Mouse (Mus musculus) hindbrain, postnatal 0 days (tissue): Measurements from ENCODE around the gene Ociad2. TPM values are rescaled to one million over a fixed set of nuclear protein-coding genes. Genes with fewer than 3 reads are reported as not detected.

Source experiments
- ATAC-seq: fragments of 200-750 bp; cut with Nextera tagmentation; 2 replicates; pipeline ENCODE4 v1.8.0; 2017; ENCODE audit warnings: mild to moderate bottlenecking, moderate TSS enrichment, moderate library complexity
- DNase-seq: peaks from one replicate; pipeline ENCODE4 v3.0.0-alpha.2; 2015; ENCODE audit warnings: low spot score
- H3K27ac ChIP-seq: fragments of 300-500 bp; sonication (generic); 2 replicates; pipeline ENCODE4 v1.5.1; 2014; ENCODE audit warnings: mild to moderate bottlenecking
- H3K27me3 ChIP-seq: fragments of 300-500 bp; sonication (generic); 2 replicates; pipeline ENCODE4 v1.6.1; 2014; ENCODE audit warnings: low read length, mixed read lengths; ENCODE audit not compliant: insufficient read depth
- H3K36me3 ChIP-seq: fragments of 300-500 bp; sonication (generic); 2 replicates; pipeline ENCODE4 v1.6.1; 2014; ENCODE audit warnings: low read length, mixed read lengths; ENCODE audit not compliant: insufficient read depth
- H3K4me1 ChIP-seq: fragments of 300-500 bp; sonication (generic); 2 replicates; pipeline ENCODE4 v1.6.1; 2014; ENCODE audit warnings: antibody characterized with exemption, low read length, mixed read lengths; ENCODE audit not compliant: insufficient read depth
- H3K4me2 ChIP-seq: fragments of 300-500 bp; sonication (generic); 2 replicates; pipeline ENCODE4 v1.6.1; 2014; ENCODE audit warnings: low read depth, mild to moderate bottlenecking, low read length, moderate library complexity, mixed read lengths
- H3K4me3 ChIP-seq: fragments of 300-500 bp; sonication (generic); 2 replicates; pipeline ENCODE4 v1.5.1; 2014; ENCODE audit warnings: low read length
- H3K9ac ChIP-seq: fragments of 300-500 bp; sonication (generic); replicated peaks from 2 replicates; pipeline ENCODE4 v1.6.1; 2014; ENCODE audit warnings: mild to moderate bottlenecking, low read length, moderate library complexity, mixed read lengths
- H3K9me3 ChIP-seq: fragments of 300-500 bp; sonication (generic); 2 replicates; pipeline ENCODE4 v1.6.1; 2016; ENCODE audit warnings: low read length, mixed read lengths
- CTCF ChIP-seq: IDR thresholded peaks from 2 replicates; pipeline ENCODE4 v1.5.1; 2016; ENCODE audit warnings: antibody characterized with exemption, control low read depth, low read depth
- WGBS: fragments of 180-500 bp; shearing (Covaris S2); extraction: QIAGEN DNeasy Blood & Tissue Kit; methylation state at CpG from one replicate; pipeline ENCODE4 v1.1.7; 2014; 5-methylcytosine and 5-hydroxymethylcytosine counted together
- polyA plus RNA-seq: library from polyadenylated mRNA; unstranded; fragments of >200 nt; fragmentation: Nextera tagmentation; extraction: Ambion mirVana; gene quantifications from 2 replicates; pipeline ENCODE4 v1.2.1, GENCODE M21; 2015
- total RNA-seq: library from RNA; depleted of rRNA; stranded (reverse); fragments of >200 nt; gene quantifications from 2 replicates; pipeline ENCODE4 v1.2.3, GENCODE M21; 2014

Gene Ociad2
- total and polyA plus RNA-seq, 2 experiments from 2014 or later, result 15.7 to 31.3 TPM

- Histone ChIP-seq H3K36me3 (no peaks in the 10 kb centered on the region), H3K4me3 (no peak overlapping the region), H3K27me3 (no peaks in the 10 kb centered on the region), H3K27ac (no peak overlapping the region), H3K4me2 (no peak overlapping the region), H3K4me1 (no peaks in the 10 kb centered on the region), H3K9ac (no peak overlapping the region), H3K9me3 (no peaks in the 10 kb centered on the region)
- peak; percentile 82 for ATAC-seq
- peak; percentile 89 for TF ChIP-seq CTCF
- DNase-seq, result peak; percentile 91
- 29% methylated on average over 3 of the region's 3 CpGs for WGBS
These were observed 39.1 kb upstream of the Ociad2 start for GRCm38 (mm10) chr5:73379908-73380307.

GRCm38 (mm10) chr5:73376491-73376890 lies 35.7 kb upstream of the Ociad2 start:
- Histone ChIP-seq H3K9me3 (no peaks in the 10 kb centered on the region), H3K4me3 (no peak overlapping the region), H3K27me3 (no peaks in the 10 kb centered on the region), H3K27ac (no peak overlapping the region), H3K4me2 (no peak overlapping the region), H3K36me3 (no peaks in the 10 kb centered on the region), H3K9ac (no peak overlapping the region), H3K4me1 (no peaks in the 10 kb centered on the region)
- ATAC-seq (no peak), DNase-seq (no peak)
- 86% methylated on average over 7 of the region's 7 CpGs for WGBS
- no peak for TF ChIP-seq CTCF

- Histone ChIP-seq H3K9me3 (no peaks in the 10 kb centered on the region), H3K27me3 (no peaks in the 10 kb centered on the region), H3K9ac (no peak overlapping the region), H3K4me1 (no peaks in the 10 kb centered on the region), H3K4me2 (no peak overlapping the region), H3K4me3 (no peak overlapping the region), H3K36me3 (no peaks in the 10 kb centered on the region), H3K27ac (no peak overlapping the region)
- WGBS, result 54% methylated on average over 9 of the region's 9 CpGs
- no peak for TF ChIP-seq CTCF
- DNase-seq, result no peak
- no peak for ATAC-seq
These were observed 35.2 kb upstream of the Ociad2 start for GRCm38 (mm10) chr5:73376041-73376440.

GRCm38 (mm10) chr5:73373184-73373583 lies 32.4 kb upstream of the Ociad2 start:
- H3K4me1 ChIP-seq, result no peaks in the 10 kb centered on the region
- no peak for TF ChIP-seq CTCF
- H3K27me3 ChIP-seq, result no peaks in the 10 kb centered on the region
- H3K9me3 ChIP-seq, result no peaks in the 10 kb centered on the region
- no peaks in the 10 kb centered on the region for H3K36me3 ChIP-seq
- H3K4me2 ChIP-seq, result no peak overlapping the region
- no peak for DNase-seq
- no peak overlapping the region for H3K9ac ChIP-seq
- H3K27ac ChIP-seq, result no peak overlapping the region
- no peak overlapping the region for H3K4me3 ChIP-seq
- 58% methylated on average over 3 of the region's 3 CpGs for WGBS
- no peak for ATAC-seq

GRCm38 (mm10) chr5:73372601-73373000 lies 31.8 kb upstream of the Ociad2 start:
- no peak for TF ChIP-seq CTCF
- WGBS, result 80% methylated on average over 5 of the region's 5 CpGs

GRCm38 (mm10) chr5:73369731-73370130 lies 28.9 kb upstream of the Ociad2 start:
- Histone ChIP-seq H3K9ac (no peak overlapping the region), H3K4me2 (no peak overlapping the region), H3K9me3 (no peaks in the 10 kb centered on the region), H3K4me3 (no peak overlapping the region), H3K4me1 (no peaks in the 10 kb centered on the region), H3K27me3 (no peaks in the 10 kb centered on the region), H3K36me3 (no peaks in the 10 kb centered on the region), H3K27ac (no peak overlapping the region)
- DNase-seq (no peak), ATAC-seq (no peak)
- TF ChIP-seq CTCF, result no peak
- 54% methylated on average over 3 of the region's 3 CpGs for WGBS

More at GRCm38 (mm10) chr5:73372601-73373000, 31.8 kb upstream of the Ociad2 start:
- Histone ChIP-seq H3K36me3 (no peaks in the 10 kb centered on the region), H3K27me3 (no peaks in the 10 kb centered on the region), H3K4me1 (no peaks in the 10 kb centered on the region), H3K9ac (no peak overlapping the region), H3K4me2 (no peak overlapping the region), H3K4me3 (no peak overlapping the region), H3K27ac (no peak overlapping the region), H3K9me3 (no peaks in the 10 kb centered on the region)
- ATAC-seq, result no peak
- DNase-seq, result no peak

- Histone ChIP-seq H3K4me1 (no peaks in the 10 kb centered on the region), H3K9me3 (no peaks in the 10 kb centered on the region), H3K27ac (no peak overlapping the region), H3K27me3 (no peaks in the 10 kb centered on the region), H3K4me3 (no peak overlapping the region), H3K9ac (no peak overlapping the region), H3K4me2 (no peak overlapping the region), H3K36me3 (no peaks in the 10 kb centered on the region)
- no peak for ATAC-seq
- no peak for DNase-seq
- no peak for TF ChIP-seq CTCF
- WGBS, result 64% methylated on average over 10 of the region's 10 CpGs
These were observed 28.1 kb upstream of the Ociad2 start for GRCm38 (mm10) chr5:73368845-73369447.
